Mouse (Mus musculus): ENCODE results near the gene Gtf2h4. TPM values are rescaled to one million over a fixed set of nuclear protein-coding genes. Genes with fewer than 3 reads are reported as not detected.

Gtf2h4 gene
- total RNA-seq, 2 experiments from 2014 or later: 2.5 to 3.6 TPM

GRCm38 (mm10) chr17:35697759-35698500 lies 24.4 kb upstream of the Gtf2h4 start:
- ATAC-seq (replicated peaks; ENCODE audit: low FRiP score, poor library complexity, severe bottlenecking): no peak

DNA sequence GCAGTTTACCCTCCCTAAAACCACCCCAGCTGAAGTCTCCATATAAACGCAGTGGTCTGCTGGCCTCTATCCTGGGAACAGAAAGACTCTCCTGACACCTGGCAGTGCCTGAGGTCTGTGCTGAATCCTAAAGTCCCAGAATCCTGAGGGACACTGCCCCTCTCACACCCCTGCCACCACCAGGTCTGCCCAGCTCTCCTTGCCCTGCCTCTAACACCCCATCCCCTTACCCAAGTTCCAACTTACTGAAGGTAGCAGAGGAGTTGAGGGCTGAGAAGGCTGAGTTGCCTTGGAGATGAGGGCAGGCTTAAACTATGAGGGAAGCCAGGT lies 23.9 kb upstream of the Gtf2h4 start:
- ATAC-seq (replicated peaks; ENCODE audit: low FRiP score, poor library complexity, severe bottlenecking): no peak

GRCm38 (mm10) chr17:35696691-35697090 lies 23.2 kb upstream of the Gtf2h4 start:
- ATAC-seq (replicated peaks; ENCODE audit: low FRiP score, poor library complexity, severe bottlenecking): no peak

DNA sequence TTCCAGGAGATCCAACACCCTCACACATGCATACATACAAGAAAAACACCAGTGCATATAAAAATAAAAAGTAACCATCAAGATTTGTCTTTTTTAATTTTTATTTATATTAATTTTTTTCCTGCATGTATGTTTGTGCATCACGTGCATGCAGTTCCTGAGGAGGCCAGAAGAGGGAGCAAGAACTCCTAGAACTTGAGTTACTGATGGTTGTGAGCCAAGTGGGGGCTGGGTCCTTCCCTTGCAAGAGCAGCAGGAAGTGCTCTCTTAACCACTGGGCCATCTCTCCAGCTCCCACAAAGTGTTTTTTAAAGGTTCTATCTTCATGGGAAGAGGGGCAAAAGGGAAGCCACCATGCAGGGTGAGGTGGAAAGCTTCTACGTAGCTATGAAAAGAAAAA lies 21.8 kb upstream of the Gtf2h4 start:
- ATAC-seq (replicated peaks; ENCODE audit: low FRiP score, poor library complexity, severe bottlenecking): no peak

DNA sequence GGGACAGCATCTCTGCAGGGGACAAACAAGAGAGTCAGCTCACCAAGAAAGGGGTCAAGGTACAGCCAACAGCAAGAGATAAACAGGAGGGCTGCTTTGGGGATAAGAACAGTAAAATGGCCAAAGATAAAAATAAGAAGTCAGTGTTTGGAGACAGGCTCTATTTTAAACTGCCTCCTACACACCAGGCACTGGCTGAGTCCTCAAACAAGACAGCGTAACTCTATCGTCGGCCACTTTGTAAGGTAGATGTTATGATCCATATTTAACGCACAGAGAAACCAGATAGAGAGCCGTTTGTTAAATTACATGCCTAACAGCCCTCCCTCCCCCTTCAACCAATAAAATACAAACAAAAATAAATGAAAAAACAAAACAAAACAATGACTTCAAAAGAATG lies 20.4 kb upstream of the Gtf2h4 start:
- ATAC-seq (replicated peaks; ENCODE audit: low FRiP score, poor library complexity, severe bottlenecking): no peak

GRCm38 (mm10) chr17:35692368-35692767 lies 18.8 kb upstream of the Gtf2h4 start:
- no peak for ATAC-seq (replicated peaks; ENCODE audit: low FRiP score, poor library complexity, severe bottlenecking)

DNA sequence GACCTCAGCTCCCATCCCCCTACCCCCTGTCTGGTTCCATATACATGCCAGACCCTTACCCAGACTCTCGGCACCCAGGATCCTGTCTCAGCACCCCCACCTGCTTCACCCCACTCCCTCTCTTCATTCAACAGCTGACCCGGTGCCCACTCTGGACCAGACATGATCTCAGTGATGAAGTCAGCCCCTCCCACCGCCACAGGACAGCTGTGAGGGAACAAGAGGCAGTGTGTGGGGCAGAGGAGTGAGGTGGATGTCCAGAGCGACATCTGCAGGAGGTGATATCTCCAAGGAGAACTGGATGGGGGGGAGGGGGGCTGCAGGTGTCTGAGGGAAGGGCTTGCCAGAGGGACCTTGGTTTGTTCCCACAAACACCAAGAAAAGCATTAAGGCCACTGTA lies 18.3 kb upstream of the Gtf2h4 start:
- ATAC-seq (replicated peaks; ENCODE audit: low FRiP score, poor library complexity, severe bottlenecking): no peak

GRCm38 (mm10) chr17:35689936-35690645 lies 16.6 kb upstream of the Gtf2h4 start:
- ATAC-seq (replicated peaks; ENCODE audit: low FRiP score, poor library complexity, severe bottlenecking): no peak

DNA sequence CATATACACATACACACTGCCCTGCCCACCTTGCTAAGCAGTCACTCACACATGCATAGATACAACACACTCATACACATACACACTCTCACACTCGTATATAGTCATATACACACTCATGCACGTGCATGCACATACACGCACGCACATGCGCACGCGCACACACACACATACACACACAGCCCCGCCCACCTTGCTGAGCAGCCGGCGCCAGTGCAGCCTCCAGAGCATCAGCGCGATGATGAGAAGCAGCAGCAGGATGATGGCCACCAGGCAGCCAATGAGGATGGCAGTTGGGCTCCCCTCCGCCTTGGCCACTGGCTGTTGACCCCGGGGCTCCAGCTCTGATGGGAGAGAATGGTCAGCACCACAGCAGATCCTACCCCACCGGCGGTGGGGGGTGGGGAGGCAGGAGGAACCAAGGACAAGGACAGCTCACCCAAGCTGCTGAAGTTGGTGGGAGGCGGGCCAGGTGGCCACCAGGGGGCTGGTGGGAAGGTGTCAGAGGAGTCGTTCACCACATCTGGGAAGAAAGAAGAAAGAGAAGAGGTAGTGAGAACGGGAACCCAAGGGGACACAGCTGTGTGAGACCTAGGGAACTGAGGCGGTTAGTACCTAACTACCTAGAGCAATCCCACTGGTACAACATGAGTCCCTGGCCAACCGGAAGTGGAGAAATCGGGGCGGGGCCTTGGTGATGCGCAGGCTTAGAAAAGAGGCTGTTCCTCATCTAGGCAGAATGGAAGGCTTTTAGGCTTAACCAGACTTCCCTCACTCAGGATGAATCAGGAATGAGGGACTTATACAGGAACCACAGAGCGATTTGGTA lies 15.0 kb upstream of the Gtf2h4 start:
- ATAC-seq (replicated peaks; ENCODE audit: low FRiP score, poor library complexity, severe bottlenecking): no peak

- ATAC-seq (replicated peaks; ENCODE audit: low FRiP score, poor library complexity, severe bottlenecking): no peak
These were observed 11.5 kb upstream of the Gtf2h4 start for GRCm38 (mm10) chr17:35685061-35685460.

- ATAC-seq (replicated peaks; ENCODE audit: low FRiP score, poor library complexity, severe bottlenecking): no peak
These were observed 8.4 kb upstream of the Gtf2h4 start for GRCm38 (mm10) chr17:35681986-35682385.

- no peak for ATAC-seq (replicated peaks; ENCODE audit: low FRiP score, poor library complexity, severe bottlenecking)
These were observed 7.1 kb upstream of the Gtf2h4 start for GRCm38 (mm10) chr17:35680591-35680990.

GRCm38 (mm10) chr17:35672527-35672926 lies 1.0 kb downstream of the Gtf2h4 start:
- no peak for ATAC-seq (replicated peaks; ENCODE audit: low FRiP score, poor library complexity, severe bottlenecking)

- no peak for ATAC-seq (replicated peaks; ENCODE audit: low FRiP score, poor library complexity, severe bottlenecking)
These were observed 1.7 kb downstream of the Gtf2h4 start for GRCm38 (mm10) chr17:35671846-35672245.

DNA sequence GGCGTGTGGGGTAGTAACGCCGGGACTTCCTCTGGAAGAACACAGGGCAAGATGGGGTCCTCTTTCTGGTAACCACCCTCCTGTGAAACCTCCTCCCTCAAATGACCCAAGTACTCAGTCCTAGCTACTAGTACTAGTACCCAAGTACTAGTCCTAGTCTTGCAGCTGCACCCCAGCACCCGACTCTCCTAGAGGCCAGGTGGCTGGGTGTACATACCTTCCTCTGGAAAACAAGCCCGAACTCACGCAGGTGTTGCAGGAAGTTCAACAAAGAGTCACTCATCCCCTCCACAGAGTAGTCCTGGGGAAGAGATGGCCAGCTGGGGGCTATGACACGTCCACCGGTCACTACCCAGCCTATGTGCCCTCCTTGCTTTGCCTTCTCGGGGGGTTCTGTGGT lies 3.8 kb downstream of the Gtf2h4 start:
- no peak for ATAC-seq (replicated peaks; ENCODE audit: low FRiP score, poor library complexity, severe bottlenecking)

GRCm38 (mm10) chr17:35667334-35668065 lies 6.0 kb downstream of the Gtf2h4 start, which contains the start of gene Vars2:
Vars2 (minus strand) TSS chr17:35667592.
- ATAC-seq (replicated peaks; ENCODE audit: low FRiP score, poor library complexity, severe bottlenecking): peak; percentile 91

DNA sequence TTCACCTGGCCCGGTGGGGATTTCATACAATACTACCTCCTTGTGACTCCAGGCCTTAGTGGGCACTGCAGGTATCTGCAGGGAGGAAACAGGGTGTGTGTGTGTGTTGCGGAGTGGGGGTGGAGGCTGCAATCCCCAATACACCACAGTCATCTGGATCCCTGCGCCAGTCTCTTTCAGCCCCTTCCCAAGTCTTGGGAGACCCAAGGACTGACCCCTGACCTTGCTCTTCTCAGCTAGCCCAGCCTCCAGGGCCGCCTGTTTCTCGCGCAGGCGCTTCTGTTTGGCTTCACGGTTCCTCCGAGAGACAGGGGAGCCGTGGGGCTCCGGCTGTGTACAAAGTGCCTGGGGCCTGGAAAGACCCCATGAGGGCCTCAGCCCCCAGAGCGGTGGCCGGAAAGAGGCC lies 6.7 kb downstream of the Gtf2h4 start:
- ATAC-seq (replicated peaks; ENCODE audit: low FRiP score, poor library complexity, severe bottlenecking): no peak

GRCm38 (mm10) chr17:35665957-35666515 lies 7.5 kb downstream of the Gtf2h4 start:
- no peak for ATAC-seq (replicated peaks; ENCODE audit: low FRiP score, poor library complexity, severe bottlenecking)

GRCm38 (mm10) chr17:35653086-35653485 lies 20.5 kb downstream of the Gtf2h4 start:
- no peak for ATAC-seq (replicated peaks; ENCODE audit: low FRiP score, poor library complexity, severe bottlenecking)

- no peak for ATAC-seq (replicated peaks; ENCODE audit: low FRiP score, poor library complexity, severe bottlenecking)
These were observed 24.1 kb downstream of the Gtf2h4 start for GRCm38 (mm10) chr17:35649429-35649828.
